Mouse (Mus musculus): Measurements from ENCODE around the gene Gm8653.
"Not testable (repeated sequence)": the region's sequence is repeated elsewhere in the genome, so short reads cannot be mapped to it uniquely, and the experiment has no call there.

GRCm38 (mm10) chr7:22229384-22229783 lies 28.3 kb upstream of the Gm8653 start, which contains the start of gene Gm8453:
- not testable (repeated sequence) for TF ChIP-seq POLR2A (IDR thresholded peaks at IDR 0.05; ENCODE audit: low read depth, low read length); CTCF (IDR thresholded peaks at IDR 0.05; ENCODE audit: extremely low read depth, insufficient read length, insufficient replicate concordance, low read depth, low read length)
